Mouse (Mus musculus): ENCODE measurements around the gene 4930432K21Rik. TPM values are rescaled to one million over a fixed set of nuclear protein-coding genes. Genes with fewer than 3 reads are reported as not detected.

Gene 4930432K21Rik
- total and polyA plus RNA-seq, 3 experiments, result 0.26 to 0.55 (median 0.30) TPM

DNA sequence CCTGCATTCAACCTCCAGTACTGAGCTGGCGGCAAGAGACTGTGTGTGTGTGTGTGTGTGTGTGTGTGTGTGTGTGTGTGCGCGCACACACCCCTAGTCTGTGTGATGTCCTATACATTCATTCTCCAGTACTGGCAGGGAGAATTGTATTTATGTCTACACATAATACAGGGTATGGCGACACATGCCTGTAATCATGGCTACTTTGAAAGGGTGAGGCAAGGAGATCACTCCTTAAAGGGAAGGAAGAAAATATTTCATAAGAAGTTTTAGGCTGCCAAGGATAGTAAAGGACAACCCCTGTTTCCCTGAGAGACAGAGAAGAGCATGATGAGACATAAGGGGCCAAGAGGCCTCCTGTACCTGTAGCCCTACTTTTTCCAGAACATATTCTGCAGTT, 9.8 kb downstream of the 4930432K21Rik start:
- Histone ChIP-seq H3K4me3 (no peak overlapping the region), H3K27ac (no peak overlapping the region), H3K4me1 (ENCODE audit: control insufficient read depth, insufficient read depth, low read length) (no peaks in the 10 kb centered on the region), H3K27me3 (ENCODE audit: control insufficient read depth, insufficient read depth, low read length) (no peaks in the 10 kb centered on the region), H3K79me2 (replicated peaks; ENCODE audit: control insufficient read depth, insufficient read depth, low read length) (no peaks in the 10 kb centered on the region), H3K9ac (ENCODE audit: low read depth, low read length) (no peak overlapping the region), H3K36me3 (ENCODE audit: control insufficient read depth, insufficient read depth, low read length) (no peaks in the 10 kb centered on the region)
- no peak for TF ChIP-seq POLR2A (IDR thresholded peaks at IDR 0.05; ENCODE audit: insufficient read depth, low read depth, low read length)
- no peak for DNase-seq
- 94% methylated on average over 4 of the region's 4 CpGs for WGBS
- intact Hi-C loops (cut with DNase I), result no loop called here

DNA sequence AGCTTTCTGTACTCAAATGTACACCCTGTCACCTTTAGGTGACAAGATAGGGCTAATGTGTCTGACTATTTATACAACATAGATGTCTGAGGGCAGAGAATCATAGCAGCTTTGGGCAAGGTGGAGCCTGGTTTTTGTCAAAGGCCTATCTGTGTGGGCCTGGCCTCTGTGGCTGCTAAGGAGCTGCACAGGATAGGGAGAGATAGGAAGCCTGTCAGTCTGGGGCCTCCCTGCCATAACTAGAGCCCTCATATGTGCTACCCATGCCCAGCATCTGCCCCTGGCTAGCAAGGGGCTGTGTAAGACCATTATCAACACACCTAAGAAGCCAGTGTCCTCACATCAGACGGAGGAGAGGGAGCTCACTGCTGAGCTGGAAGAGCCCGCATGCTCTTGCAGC, 19.9 kb downstream of the 4930432K21Rik start:
- no peaks in the 10 kb centered on the region for H3K79me2 ChIP-seq (replicated peaks; ENCODE audit: control insufficient read depth, insufficient read depth, low read length)
- intact Hi-C loops (cut with DNase I), result no loop called here
- DNase-seq, result no peak
- TF ChIP-seq EP300 (IDR thresholded peaks at IDR 0.05; ENCODE audit: insufficient read depth, low read depth, low read length), result no peak
- no peak for TF ChIP-seq POLR2A (IDR thresholded peaks at IDR 0.05; ENCODE audit: insufficient read depth, low read depth, low read length)
- no peak for TF ChIP-seq CTCF (IDR thresholded peaks at IDR 0.05)
- no peaks in the 10 kb centered on the region for H3K27me3 ChIP-seq (ENCODE audit: control insufficient read depth, insufficient read depth, low read length)
- no peak overlapping the region for H3K9ac ChIP-seq (ENCODE audit: low read depth, low read length)
- H3K36me3 ChIP-seq (ENCODE audit: control insufficient read depth, insufficient read depth, low read length), result no peaks in the 10 kb centered on the region
- 89% methylated on average over 2 of the region's 2 CpGs for WGBS
- no peak overlapping the region for H3K27ac ChIP-seq
- no peak overlapping the region for H3K4me3 ChIP-seq
- no peaks in the 10 kb centered on the region for H3K4me1 ChIP-seq (ENCODE audit: control insufficient read depth, insufficient read depth, low read length)

DNA sequence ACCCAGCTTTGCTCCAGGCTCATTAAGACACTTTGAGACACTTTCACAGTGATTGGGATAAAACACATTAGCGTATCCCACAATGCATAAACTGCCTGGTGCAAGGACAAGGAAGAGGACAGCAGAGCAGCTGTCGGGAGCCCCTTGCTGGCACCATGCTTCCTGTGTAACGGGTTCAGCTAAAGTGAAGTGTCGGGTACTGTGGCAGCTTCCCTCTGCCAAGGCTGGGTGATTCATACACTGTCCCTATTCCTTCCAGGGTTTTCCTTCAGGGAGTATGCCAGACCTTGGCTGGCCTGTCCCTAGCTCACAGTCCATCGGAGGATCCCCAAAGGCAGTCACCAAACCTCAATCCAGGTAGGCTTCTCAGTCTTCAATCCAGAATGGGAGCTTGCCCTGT, 22.3 kb downstream of the 4930432K21Rik start:
- Histone ChIP-seq H3K27me3 (ENCODE audit: control insufficient read depth, insufficient read depth, low read length) (no peaks in the 10 kb centered on the region), H3K9ac (ENCODE audit: low read depth, low read length) (no peak overlapping the region), H3K4me1 (ENCODE audit: control insufficient read depth, insufficient read depth, low read length) (no peaks in the 10 kb centered on the region), H3K4me3 (no peak overlapping the region), H3K79me2 (replicated peaks; ENCODE audit: control insufficient read depth, insufficient read depth, low read length) (no peaks in the 10 kb centered on the region), H3K27ac (no peak overlapping the region), H3K36me3 (ENCODE audit: control insufficient read depth, insufficient read depth, low read length) (no peaks in the 10 kb centered on the region)
- 81% methylated on average over 5 of the region's 5 CpGs for WGBS
- no peak for DNase-seq
- intact Hi-C loops (cut with DNase I), result no loop called here
- TF ChIP-seq CTCF (IDR thresholded peaks at IDR 0.05), result no peak
- no peak for TF ChIP-seq POLR2A (IDR thresholded peaks at IDR 0.05; ENCODE audit: insufficient read depth, low read depth, low read length)
- no peak for TF ChIP-seq EP300 (IDR thresholded peaks at IDR 0.05; ENCODE audit: insufficient read depth, low read depth, low read length)

DNA sequence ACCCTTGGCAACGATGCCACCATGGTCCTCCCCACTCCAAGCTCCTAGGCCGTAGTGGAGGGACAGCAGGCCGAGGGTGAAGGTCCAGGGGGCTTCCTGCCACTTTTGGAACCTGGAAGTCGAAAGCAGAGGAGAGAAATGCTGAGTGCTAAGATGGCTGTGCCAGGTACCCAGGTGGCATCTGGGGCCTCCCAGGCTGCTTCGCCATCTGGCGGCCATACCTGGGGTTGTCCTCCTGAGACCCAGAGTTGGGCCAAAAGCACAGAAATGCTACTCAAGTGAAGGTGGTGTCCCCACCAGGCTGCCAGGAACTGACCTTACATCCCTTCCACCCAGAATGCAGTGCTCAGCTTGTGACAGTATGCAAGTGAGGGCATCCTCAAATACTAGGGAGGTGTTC, 26.0 kb downstream of the 4930432K21Rik start:
- Histone ChIP-seq H3K9ac (ENCODE audit: low read depth, low read length) (no peak overlapping the region), H3K36me3 (ENCODE audit: control insufficient read depth, insufficient read depth, low read length) (no peaks in the 10 kb centered on the region), H3K27me3 (ENCODE audit: control insufficient read depth, insufficient read depth, low read length) (no peaks in the 10 kb centered on the region), H3K4me1 (ENCODE audit: control insufficient read depth, insufficient read depth, low read length) (no peaks in the 10 kb centered on the region), H3K79me2 (replicated peaks; ENCODE audit: control insufficient read depth, insufficient read depth, low read length) (no peaks in the 10 kb centered on the region), H3K27ac (no peak overlapping the region), H3K4me3 (no peak overlapping the region)
- 84% methylated on average over 6 of the region's 6 CpGs for WGBS
- intact Hi-C loops (cut with DNase I), result no loop called here
- TF ChIP-seq CTCF (IDR thresholded peaks at IDR 0.05), result peak; percentile 36
- no peak for TF ChIP-seq POLR2A (IDR thresholded peaks at IDR 0.05; ENCODE audit: insufficient read depth, low read depth, low read length)
- DNase-seq, result no peak

DNA sequence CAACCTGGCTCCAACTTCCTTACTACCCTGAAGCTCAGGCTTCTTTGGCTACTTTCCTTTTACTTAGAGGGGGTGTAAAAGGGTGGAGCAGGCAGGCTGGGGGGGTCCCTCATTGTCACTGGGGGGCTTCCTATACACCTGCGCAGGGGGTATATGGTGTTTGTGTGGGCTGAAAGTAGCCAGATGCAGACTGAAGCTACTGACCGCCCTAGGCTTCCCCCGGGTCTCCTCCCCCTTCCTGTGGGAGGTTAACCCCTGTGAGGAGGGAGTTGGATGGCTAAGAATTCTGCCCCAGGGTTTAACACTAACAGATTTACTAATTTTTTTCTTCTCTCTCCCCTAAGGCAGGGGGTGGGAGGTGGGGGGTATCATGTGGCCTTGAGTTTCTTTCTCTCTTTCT, 28.7 kb downstream of the 4930432K21Rik start:
- Histone ChIP-seq H3K9ac (ENCODE audit: low read depth, low read length) (no peak overlapping the region), H3K79me2 (replicated peaks; ENCODE audit: control insufficient read depth, insufficient read depth, low read length) (no peaks in the 10 kb centered on the region), H3K27me3 (ENCODE audit: control insufficient read depth, insufficient read depth, low read length) (no peaks in the 10 kb centered on the region), H3K4me3 (no peak overlapping the region), H3K36me3 (ENCODE audit: control insufficient read depth, insufficient read depth, low read length) (no peaks in the 10 kb centered on the region), H3K4me1 (ENCODE audit: control insufficient read depth, insufficient read depth, low read length) (peaks cover 1% of the 10 kb centered on the region; the same call in 1 of the 2 replicates), H3K27ac (no peak overlapping the region)
- no peak for TF ChIP-seq POLR2A (IDR thresholded peaks at IDR 0.05; ENCODE audit: insufficient read depth, low read depth, low read length)
- TF ChIP-seq CTCF (IDR thresholded peaks at IDR 0.05), result no peak
- no peak for TF ChIP-seq EP300 (IDR thresholded peaks at IDR 0.05; ENCODE audit: insufficient read depth, low read depth, low read length)
- intact Hi-C loops (cut with DNase I), result no loop called here
- 22% methylated on average over 3 of the region's 3 CpGs for WGBS
- no peak for DNase-seq

DNA sequence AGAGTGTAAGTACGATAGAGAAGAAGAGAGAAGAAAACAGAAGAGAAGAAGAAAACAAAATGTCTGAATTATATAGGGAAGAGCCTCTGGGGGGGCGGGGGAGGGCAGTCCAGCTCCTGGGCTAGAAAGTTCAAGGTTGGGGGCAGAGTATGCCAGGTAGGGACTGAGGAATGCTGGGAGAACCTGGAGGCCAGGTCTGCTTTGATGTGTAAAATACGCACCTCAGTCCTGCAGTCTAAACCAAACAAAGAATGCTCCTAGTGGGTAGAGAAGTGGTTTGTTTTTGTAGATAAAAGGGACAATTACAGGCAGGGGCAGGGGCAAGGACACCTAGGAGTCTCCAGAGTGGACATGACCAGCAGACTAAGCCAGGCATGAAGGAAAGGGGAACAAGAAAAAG, 29.6 kb downstream of the 4930432K21Rik start:
- no peak for DNase-seq
- H3K27ac ChIP-seq, result no peak overlapping the region
- H3K79me2 ChIP-seq (replicated peaks; ENCODE audit: control insufficient read depth, insufficient read depth, low read length), result no peaks in the 10 kb centered on the region
- no peaks in the 10 kb centered on the region for H3K27me3 ChIP-seq (ENCODE audit: control insufficient read depth, insufficient read depth, low read length)
- 95% methylated on average over 3 of the region's 3 CpGs for WGBS
- H3K9ac ChIP-seq (ENCODE audit: low read depth, low read length), result no peak overlapping the region
- no peaks in the 10 kb centered on the region for H3K36me3 ChIP-seq (ENCODE audit: control insufficient read depth, insufficient read depth, low read length)
- no peak for TF ChIP-seq CTCF (IDR thresholded peaks at IDR 0.05)
- TF ChIP-seq EP300 (IDR thresholded peaks at IDR 0.05; ENCODE audit: insufficient read depth, low read depth, low read length), result no peak
- no peak for TF ChIP-seq POLR2A (IDR thresholded peaks at IDR 0.05; ENCODE audit: insufficient read depth, low read depth, low read length)
- no peak overlapping the region for H3K4me3 ChIP-seq
- intact Hi-C loops (cut with DNase I), result no loop called here
- peaks cover 1% of the 10 kb centered on the region; the same call in 1 of the 2 replicates for H3K4me1 ChIP-seq (ENCODE audit: control insufficient read depth, insufficient read depth, low read length)
